Mouse (Mus musculus): ENCODE results near the gene Jund.
A peak's percentile ranks its signal among the peaks of the same experiment; 100 is the strongest.

DNA sequence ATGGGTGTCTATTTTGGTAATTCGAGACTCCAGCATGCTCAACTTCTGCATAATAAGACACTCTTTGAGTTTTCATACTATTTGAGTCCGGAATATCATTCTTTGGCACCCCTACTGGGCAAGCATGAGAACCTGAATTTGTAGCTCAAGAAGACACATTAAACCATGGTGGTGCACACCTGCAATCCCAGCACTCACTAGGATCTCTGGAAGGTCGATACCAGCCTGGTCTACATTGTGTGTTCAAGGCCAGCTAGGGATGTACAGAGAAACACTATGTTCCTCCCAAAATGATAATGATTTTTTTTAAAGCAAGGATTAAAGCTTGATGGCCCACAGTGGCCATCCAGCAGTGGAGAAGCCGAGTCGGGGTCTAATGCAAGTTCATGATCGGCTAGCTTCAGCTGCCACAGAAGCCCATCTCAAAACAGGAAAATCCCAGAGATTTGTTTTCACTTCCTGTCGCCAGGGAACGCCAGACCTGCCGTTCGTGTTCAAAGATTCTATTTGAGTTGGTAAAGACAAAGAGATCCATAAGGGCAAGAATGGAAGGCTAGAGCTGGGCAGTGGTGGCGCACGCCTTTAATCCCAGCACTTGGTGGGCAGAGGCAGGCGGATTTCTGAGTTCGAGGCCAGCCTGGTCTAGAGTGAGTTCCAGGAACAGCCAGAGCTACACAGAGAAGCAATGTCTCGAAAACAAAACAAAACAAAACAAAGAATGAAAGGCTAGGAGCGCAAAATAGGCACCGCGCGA lies 26.2 kb upstream of the Jund start:
- TF ChIP-seq POLR2A (IDR thresholded peaks at IDR 0.05; ENCODE audit: insufficient read length, low read depth) (no peak), MAX (IDR thresholded peaks at IDR 0.05; ENCODE audit: low read depth) (no peak), TCF12 (IDR thresholded peaks at IDR 0.05; ENCODE audit: insufficient read depth, poor library complexity, severe bottlenecking) (no peak), MYOG (IDR thresholded peaks at IDR 0.05; ENCODE audit: control insufficient read depth in 1 of 3, insufficient read depth in 1 of 3, insufficient read length in 2 of 3, low read depth in 2 of 3) (no peak), CEBPB (IDR thresholded peaks at IDR 0.05; ENCODE audit: insufficient read depth, poor library complexity, severe bottlenecking) (no peak), MYOD1 (IDR thresholded peaks at IDR 0.05; ENCODE audit: control insufficient read depth in 1 of 3, insufficient read length in 2 of 3, low read depth in 2 of 3) (peak in 1 of 3 experiments; percentile 3), E2F4 (IDR thresholded peaks at IDR 0.05; ENCODE audit: insufficient read depth) (no peak)
